Mouse (Mus musculus): ENCODE measurements at regions not wholly inside any gene's neighbourhood (a gene's known extent, or its start where the extent isn't known, plus 50 kb on each side); places are given as distances from the start of the nearest gene placed in this dataset.

DNA sequence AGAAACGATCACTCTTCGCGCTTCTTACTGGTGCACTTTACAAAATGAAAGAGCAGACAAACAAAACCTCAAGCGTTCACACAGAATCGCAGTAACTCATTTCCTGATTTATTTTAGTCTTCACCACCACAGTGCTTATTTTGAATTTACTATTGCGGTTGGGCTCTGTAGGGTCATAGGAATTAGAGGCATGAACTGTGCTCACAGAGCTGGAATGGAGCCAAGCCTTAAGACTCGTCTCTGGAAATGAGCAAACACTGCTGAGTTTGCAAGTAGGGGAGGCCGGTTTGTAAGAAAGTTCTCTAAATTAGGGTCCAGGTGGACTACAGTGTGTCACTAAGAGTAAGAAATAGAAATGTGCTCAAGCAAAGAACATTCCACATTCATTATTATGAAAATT lies 289.2 kb upstream of the Gjb5 start:
- DNase-seq: no peak
- intact Hi-C loops (cut with DNase I): no loop called here

DNA sequence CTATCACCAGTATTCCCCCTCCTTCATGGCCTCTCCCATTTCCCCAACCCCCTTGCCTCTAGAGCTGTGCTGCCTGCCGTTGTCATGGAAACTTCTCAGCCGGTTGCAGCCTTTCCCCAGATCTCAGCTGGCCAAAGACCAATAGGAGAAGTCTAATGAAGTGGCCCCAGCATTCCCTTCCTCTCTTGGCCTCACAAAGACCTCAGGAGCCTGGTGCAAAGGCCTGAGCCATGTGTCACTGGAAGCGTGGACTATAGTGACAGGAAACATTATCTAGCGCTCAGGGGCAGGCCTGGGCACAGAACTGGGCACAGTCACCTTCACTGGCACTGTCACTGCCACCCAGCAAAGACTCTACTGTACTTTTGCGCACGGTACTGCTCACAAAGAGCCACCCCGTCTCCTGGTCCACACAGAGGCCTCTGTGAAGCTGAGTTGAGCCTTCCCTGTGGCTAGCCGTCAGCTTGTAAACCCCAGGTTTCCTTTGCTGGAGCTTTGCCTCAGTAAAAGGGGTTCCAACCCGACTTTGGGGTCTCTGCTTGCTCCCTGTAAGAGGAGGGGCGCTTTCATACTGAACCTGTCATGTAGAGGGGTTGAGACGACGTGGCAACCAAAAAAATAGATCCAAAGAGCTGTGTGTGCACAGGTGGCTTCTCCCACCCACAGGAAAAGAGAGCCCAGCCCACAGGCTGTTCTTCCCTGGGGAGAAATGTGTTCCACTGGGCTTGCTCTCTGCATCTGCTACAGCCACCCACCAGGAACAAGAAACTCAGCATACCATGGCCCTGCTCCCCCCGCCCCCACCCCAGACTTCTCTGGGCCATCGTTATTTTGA lies 282.5 kb upstream of the Gjb5 start:
- intact Hi-C loops (cut with DNase I): no loop called here
- DNase-seq: peak; percentile 73

DNA sequence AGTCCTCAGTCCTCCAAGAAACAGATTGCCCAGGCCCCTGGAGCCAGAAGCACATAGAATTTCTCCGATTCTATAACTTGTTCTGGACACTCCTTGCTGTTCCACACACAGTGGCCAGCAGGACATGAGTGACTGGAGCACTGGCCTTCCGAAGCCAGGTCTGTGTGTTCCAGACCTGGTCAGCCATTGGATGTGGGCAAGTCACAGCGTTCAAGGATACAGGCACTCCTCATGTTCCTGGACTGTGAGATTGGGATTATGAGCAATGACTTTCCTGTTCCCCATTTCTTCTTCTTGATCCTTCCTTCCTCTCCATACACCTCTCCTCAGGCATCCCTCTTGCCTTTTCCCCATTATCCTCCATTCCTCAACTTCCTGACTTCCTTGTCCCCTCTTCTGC lies 281.8 kb upstream of the Gjb5 start:
- DNase-seq: no peak
- intact Hi-C loops (cut with DNase I): no loop called here

DNA sequence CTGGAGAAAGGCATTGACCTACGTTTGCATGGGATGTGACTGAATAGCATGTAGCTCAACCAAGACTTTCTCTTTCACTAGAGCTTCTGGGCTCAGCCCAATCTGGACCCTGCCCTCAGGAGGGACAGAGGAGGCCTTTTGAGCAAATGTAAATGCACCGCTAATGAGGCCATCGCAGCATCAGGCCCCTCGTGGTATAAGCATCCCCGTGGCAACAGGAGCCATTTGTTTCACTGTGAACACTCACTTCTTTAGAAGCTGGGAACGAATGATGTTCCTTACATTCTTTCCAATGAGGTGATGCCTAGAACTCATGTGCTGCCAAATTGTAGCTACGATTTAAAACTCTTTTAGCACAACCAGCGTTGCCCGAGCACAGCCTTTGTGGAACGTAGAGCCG lies 279.0 kb upstream of the Gjb5 start:
- DNase-seq: no peak
- intact Hi-C loops (cut with DNase I): no loop called here

DNA sequence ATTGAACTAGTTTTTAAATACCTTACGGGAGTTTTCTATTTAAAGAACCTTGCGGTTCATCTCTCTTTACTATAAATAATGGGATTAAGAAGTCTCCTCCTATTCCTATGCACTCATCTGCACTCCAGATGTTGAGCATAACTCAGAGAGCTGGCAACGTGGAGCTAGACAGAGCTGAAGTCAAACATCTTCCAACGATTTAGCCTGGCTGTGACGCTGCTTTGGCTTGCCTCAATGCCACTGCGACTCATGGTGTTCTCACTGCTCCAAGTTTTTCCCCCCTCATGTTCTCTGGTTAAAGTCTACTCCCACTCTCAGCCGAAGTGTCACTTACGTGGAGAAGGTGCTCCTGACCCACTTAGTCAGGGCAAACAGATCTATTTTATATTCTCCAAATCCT lies 277.3 kb upstream of the Gjb5 start:
- intact Hi-C loops (cut with DNase I): no loop called here
- DNase-seq: no peak

DNA sequence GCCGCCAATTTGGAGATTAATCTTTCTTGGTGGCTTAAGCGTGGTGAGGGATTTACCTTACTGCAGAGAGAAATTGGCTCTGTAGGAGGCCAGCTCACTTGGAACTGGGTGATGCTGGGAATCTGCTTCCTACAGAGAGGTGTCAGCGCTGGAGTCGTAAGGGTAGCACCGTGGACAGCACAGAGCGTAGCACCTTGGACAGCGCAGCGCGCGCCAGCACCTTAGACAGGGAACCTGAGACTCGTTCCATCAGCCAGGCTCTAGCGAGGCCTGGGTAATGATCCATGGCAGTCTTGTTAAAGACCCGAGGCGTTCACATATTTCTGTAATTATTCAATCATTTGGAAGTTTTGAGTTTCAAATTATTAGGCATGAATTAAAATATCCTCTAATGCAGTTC lies 261.9 kb upstream of the Gjb5 start:
- intact Hi-C loops (cut with DNase I): no loop called here
- DNase-seq: no peak

DNA sequence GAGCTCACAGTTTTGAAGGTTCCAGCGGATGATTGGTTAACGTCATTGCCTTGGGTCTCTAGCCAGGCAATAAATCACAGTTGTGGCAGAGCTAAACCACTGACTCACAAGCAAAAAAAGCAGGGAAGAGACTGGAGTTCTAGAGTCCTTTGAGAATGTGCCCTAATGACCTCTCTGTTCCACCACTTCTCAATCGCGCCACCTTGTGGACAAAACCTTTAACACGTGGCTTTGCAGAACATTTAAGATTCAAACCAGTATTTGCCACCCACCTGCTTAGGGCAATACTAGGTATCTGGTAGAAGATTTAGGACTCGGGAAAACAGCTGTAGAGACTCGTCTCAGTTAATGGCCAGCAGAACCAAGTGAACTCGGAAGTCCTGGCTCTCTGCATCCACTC lies 254.8 kb upstream of the Gjb5 start:
- intact Hi-C loops (cut with DNase I): no loop called here
- peak; percentile 42 for DNase-seq

DNA sequence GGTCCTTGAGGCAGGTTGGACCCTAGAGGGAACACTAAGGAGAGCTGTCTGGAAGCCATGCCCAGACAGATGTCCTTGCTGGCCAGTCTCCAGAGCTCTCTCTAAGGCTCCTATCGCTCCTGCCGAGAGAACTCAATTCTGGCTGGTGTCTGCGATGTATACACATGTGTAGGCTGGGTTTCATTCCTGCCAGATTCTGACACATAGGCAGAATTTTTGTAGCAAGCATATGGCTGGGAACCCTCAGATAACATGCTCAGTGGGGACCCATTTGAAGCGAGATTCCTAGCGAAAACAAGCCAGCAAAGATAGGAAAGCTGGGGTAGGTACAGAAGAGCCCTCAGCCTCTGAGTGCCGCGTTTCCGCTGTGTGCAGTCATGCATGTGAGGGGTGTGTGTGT lies 242.9 kb upstream of the Gjb5 start:
- peak; percentile 23 for DNase-seq
- intact Hi-C loops (cut with DNase I): no loop called here

DNA sequence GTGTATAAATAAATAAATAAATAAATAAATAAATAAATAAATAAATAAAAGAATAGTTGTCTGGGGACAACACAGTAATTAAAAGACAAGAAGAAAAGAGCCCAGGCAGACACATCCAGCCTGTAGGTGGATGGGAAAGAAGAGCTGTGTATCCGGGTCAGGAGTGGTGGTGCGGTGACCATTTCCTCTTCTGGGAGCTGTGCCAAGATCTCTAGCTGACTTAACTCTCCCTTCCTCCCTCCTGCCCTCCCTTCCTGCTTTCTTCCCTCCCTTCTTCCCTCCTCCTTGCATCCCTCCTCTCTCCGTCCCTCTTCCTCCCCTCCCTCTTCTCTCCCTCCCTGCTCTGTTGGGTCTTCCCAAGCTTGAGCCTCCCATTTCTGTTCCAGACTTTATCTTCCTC lies 240.6 kb upstream of the Gjb5 start:
- intact Hi-C loops (cut with DNase I): no loop called here
- no peak for DNase-seq

DNA sequence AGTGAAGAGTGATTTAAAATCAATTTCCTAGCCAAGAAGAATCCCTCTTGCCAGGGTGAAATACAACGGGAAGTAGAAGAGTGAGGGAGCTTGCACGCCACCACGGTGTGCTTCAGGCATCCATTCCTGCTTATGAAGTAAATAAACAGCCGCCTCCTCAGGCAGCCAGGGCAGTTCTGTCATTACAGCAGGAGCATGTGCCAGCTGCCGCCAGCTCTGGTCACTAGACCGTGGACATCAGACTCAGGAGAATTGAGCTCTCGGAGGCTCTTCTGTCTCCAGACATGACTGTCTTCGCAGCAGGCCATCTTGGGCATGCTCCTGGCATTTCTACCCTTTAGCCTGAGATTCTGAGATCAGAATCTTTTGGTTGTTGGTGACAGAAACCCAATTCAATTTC lies 236.1 kb upstream of the Gjb5 start:
- DNase-seq: peak; percentile 69
- intact Hi-C loops (cut with DNase I): no loop called here

DNA sequence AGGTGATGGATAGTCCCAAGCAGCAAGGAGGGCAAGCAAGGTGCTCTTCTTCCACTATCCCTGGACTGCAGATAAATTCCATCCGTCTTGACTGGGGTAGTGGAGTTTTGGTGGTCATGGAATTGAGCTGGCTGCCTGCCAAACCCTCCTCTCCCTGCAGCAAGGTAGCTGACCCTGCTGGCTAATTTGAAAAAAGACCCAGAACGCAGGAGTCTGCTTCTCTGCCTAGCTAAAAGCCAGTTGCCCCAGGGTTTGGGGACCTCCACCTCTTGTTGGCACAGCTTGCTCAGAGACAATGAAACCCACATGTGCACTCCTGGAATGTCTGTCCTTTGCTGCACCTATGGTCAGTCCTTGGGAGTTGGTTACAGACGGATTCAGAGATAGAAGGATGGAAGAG lies 233.6 kb upstream of the Gjb5 start:
- intact Hi-C loops (cut with DNase I): no loop called here
- DNase-seq: no peak

DNA sequence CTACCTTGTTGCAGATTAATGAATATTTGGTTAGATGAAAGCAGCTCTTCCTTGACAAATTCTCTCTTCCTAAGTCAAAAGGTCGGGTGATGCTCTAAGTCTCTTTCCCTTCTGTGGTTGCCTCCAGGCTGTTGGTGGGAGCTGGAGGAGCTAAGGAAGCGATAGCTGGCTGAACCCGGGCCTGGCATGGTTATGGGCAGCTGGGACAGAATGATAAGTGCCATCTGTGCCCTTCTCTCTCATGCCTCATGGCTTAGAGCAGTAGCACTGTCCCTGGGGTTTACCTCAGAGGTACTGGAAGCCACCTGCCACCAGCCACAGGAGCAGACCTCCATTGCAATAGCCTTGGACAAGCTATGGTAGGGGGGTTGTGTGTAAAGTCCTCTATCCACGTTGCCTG lies 228.8 kb upstream of the Gjb5 start:
- intact Hi-C loops (cut with DNase I): no loop called here
- peak; percentile 36 for DNase-seq

DNA sequence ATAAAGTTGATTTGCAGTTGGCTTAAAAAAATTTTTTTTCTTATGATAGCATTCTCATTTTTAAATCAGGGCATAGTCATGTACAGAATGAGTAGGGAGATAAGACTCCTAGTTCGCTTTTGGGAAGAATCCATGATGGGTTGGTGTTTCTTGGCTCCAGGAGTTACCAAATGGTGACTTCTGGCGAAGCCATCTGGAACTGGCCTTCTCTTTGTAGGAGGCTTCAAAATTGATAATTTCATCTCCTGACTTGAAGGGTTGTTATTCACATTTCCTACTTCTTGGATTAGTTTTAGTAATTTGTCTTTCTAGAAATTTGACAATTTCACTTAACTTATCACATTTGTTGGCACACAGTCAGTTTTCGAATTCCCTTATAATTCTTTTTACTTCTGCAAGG lies 218.5 kb upstream of the Gjb5 start:
- no peak for DNase-seq
- intact Hi-C loops (cut with DNase I): no loop called here

DNA sequence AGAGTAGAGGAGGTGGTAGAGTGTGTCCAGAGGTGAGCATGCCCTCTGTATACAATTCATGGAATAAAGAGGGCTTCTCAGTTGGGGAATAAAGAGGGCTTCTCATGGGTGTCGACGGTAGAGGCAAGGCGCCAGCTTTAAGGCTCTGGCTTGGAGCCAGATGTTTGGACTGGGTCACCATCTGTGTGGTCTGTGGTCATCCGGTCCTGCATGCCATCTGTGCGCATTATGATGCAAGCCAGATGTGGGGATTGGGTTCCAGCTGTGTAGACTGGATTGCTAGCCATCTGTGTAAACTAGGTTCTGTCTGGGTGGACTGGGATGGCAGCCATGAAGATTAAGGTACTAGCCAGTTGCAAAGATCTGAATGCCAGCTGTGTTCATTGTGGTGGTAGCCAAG lies 204.6 kb upstream of the Gjb5 start:
- DNase-seq: no peak

DNA sequence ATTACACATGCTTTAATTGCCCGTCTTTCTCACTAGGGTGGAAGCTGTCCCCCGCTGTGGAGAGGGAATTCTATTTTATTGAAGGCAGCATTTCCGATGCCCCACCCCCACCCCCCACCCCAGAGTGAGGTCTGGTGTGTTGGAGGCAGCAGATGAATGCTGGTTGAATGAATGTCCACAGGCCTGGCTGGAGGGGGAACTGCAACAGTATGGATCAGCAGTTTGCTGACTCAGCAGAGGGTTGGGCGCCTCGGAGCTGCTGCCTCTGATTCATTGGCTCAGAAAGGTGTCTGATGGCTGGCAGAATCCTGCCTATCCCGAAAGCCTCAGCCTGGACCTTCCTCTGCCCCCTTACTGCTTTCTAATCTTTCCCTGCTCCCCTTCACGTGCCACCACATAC lies 200.6 kb upstream of the Gjb5 start:
- intact Hi-C loops (cut with DNase I): no loop called here

More for the DNA sequence above, 204.6 kb upstream of the Gjb5 start:
- intact Hi-C loops (cut with DNase I): no loop called here

DNA sequence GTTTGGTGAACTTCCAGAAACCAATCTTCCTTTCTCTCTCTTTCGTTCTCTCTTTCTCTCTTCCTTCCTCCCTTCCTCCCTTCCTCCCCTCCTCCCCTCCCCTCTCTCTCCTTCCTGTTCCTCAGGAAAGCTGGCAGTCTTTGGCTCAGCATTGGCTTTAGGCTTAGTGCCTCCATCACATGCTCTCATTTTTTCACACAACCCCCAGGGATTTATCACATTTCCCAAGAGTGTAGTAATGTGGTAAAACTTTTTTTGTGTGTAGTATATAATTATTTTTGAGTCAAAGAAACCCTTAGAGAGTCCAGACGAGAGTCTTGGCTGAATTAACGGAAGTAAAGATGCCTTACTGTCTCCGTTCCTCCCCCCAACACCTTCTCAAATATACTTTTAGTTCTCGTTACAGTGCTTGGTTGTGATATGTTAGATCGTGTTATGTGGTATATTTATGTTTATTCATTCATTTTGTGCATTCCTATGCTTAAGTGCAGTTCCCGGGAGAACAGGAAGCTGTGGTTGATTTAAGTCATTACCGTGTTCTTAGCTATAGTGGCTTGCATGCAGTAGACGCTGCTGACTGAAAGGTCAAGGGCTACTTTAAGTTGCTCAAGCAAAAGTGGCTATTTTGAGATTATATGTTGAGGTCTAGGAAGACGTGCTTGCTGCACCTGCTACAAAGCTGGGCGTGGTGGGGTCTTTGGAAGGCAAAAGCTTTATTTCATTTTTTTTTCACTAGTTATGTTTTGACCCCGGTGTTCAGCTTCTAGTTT lies 194.7 kb upstream of the Gjb5 start:
- intact Hi-C loops (cut with DNase I): no loop called here
- DNase-seq: no peak

More for the DNA sequence above, 200.6 kb upstream of the Gjb5 start:
- peak; percentile 10 for DNase-seq

DNA sequence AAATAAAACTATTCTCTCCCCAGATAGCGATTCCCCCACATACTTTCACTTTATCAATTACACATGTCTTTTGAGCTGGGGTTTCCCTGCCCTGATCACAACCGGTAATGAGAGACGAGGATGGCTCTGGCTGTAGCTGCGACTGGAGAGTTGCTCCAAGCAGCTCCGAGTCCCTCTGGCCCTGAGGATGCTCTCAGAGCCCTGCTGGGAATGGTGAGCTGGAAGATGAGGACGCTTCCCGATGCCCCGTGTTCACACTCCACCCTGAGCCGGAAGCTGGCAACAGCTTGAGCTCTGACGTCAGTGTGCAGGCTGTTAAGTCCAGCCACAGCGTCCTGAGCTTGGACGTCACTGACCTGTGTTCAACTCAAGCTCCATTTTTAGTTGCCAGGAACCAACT lies 191.6 kb upstream of the Gjb5 start:
- DNase-seq: peak; percentile 21
- intact Hi-C loops (cut with DNase I): no loop called here

DNA sequence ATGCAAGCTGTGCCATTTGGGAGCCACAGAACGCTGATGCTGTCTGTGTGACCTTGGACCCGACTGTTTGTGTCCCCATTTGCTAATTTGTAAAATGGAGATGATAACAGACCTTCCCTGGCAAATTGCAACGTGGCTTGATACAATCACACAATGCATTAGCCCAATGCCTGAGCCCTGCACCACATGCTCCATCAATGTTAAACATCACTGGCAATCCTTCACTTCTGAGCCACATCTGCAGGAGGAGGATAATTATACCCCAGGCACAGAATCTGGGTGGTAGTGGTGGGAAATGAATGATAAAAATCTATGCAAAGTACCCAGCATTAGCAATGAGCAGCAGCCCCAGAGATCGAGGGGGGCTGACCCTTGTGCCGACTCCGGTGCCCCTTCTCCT lies 191.0 kb upstream of the Gjb5 start:
- intact Hi-C loops (cut with DNase I): no loop called here
- no peak for DNase-seq

DNA sequence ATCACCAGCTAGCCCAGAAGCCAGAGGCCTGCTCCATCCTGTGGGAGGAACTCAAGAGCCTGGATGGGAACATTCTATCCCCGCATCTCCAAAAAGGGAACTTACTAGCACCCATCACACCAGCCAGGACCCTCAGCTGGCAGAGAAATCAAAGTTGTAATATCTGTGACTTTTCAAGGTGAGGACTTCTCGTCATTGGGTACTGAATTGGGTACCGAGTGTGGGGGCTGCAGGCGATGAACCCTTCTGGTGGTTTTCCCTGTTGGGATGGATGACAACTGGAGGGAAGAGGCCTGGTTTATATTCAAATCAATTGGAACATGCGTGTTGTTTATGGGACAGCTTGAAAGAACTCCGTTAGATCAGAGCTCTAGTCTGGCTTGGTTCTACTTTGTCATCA lies 187.1 kb upstream of the Gjb5 start:
- intact Hi-C loops (cut with DNase I): no loop called here
- DNase-seq: no peak

DNA sequence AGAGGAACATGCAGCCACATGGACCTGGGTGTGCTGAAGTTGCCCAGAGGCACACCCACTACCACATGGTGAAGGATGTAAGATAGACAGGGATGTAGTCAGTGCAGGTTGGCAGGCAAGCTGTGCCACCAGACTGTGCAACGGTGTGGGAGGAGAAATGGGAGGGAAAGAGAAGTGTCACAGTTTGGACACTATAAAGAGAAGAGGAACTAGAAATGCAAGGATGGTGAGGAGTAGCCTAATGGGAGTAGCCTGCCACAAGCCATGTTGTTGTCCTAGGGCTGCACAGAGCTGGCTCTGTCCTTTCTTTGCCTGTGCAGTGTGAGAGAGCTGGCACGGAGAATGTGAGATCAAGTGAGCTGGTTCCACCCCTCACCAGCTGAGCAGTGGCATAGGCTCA lies 185.3 kb upstream of the Gjb5 start:
- no peak for DNase-seq
- intact Hi-C loops (cut with DNase I): no loop called here

DNA sequence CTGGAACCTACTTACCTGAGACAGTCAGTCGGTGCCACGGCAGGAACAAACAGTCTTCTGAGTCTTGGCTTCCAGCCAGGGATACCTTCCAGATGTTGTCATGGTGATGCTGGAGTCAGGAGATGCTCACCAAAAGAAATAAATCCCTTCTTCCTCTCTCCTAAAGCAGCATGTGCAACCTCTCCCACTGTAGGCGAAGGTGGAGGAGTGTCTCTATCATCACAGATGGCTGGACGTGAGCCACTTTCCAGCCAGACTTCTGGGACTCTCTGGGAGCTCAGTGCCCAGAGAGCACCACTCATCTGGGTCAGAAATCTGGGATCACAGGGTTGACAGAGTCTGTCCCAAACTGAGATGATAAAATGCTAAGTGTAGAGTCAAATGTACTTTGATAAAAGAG lies 184.8 kb upstream of the Gjb5 start:
- intact Hi-C loops (cut with DNase I): no loop called here
- DNase-seq: no peak

DNA sequence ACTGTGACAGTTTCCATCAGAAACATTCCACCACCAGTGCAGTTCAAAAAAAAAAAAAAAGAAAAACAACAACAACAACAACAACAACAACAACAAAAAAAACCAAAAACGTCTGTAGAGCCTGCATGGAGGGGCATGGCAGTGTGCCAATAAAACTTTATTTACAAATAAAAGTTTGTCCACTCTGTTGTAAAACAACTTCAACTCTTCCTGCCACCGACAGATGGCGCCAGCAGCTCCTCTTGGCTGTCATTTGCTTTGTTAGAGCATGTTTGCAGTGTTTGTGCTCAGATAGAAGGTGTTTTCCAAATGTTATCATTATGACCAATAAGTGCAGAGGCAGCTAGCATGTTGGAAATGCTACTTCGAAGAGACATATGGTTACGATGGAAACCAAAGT lies 179.0 kb upstream of the Gjb5 start:
- DNase-seq: peak; percentile 35
- intact Hi-C loops (cut with DNase I): no loop called here
